Mouse (Mus musculus) cerebellum, postnatal 36 days (tissue): ENCODE results near the gene Ppp2r5a.

Experiments
- DNase-seq, 2 experiments: peaks; one replicate each; pipeline ENCODE4 v3.0.0; 2021 to 2022; ENCODE audit warnings: mixed read lengths in 2 of 2

Gene Ppp2r5a

GRCm38 (mm10) chr1:191324733-191325590, 78.1 kb downstream of the Ppp2r5a start:
- no peak for DNase-seq

- no peak for DNase-seq
Measured at GRCm38 (mm10) chr1:191323381-191323780, 79.7 kb downstream of the Ppp2r5a start.

GRCm38 (mm10) chr1:191318686-191319085, 84.4 kb downstream of the Ppp2r5a start:
- no peak for DNase-seq

GRCm38 (mm10) chr1:191317591-191318196, 85.4 kb downstream of the Ppp2r5a start, which contains the start of gene Nenf:
TSS of gene Nenf (minus strand) at chr1:191318194.
- peak; percentile 78 to 81 for DNase-seq

- DNase-seq: no peak
Measured at GRCm38 (mm10) chr1:191316818-191317217, 86.3 kb downstream of the Ppp2r5a start.

- DNase-seq: no peak
Measured at GRCm38 (mm10) chr1:191313926-191314325, 89.1 kb downstream of the Ppp2r5a start.

GRCm38 (mm10) chr1:191313158-191313557, 89.9 kb downstream of the Ppp2r5a start:
- no peak for DNase-seq

GRCm38 (mm10) chr1:191312513-191312941, 90.5 kb downstream of the Ppp2r5a start:
- peak; percentile 83 to 92 for DNase-seq

- no peak for DNase-seq
Measured at GRCm38 (mm10) chr1:191311296-191311898, 91.7 kb downstream of the Ppp2r5a start.

GRCm38 (mm10) chr1:191307766-191308455, 95.2 kb downstream of the Ppp2r5a start:
- no peak for DNase-seq

- no peak for DNase-seq
Measured at GRCm38 (mm10) chr1:191306316-191306715, 96.8 kb downstream of the Ppp2r5a start.

- no peak for DNase-seq
Measured at GRCm38 (mm10) chr1:191305610-191306009, 97.5 kb downstream of the Ppp2r5a start.

GRCm38 (mm10) chr1:191304216-191304615, 98.9 kb downstream of the Ppp2r5a start:
- no peak for DNase-seq

GRCm38 (mm10) chr1:191303736-191304135, 99.3 kb downstream of the Ppp2r5a start:
- no peak for DNase-seq
